Mouse (Mus musculus) spleen, embryonic (tissue): ENCODE results near the gene 1700003F12Rik.

Experiments
- CTCF ChIA-PET: fragments of 350-600 bp; sonication (Branson Sonifier 250); formaldehyde crosslinking; loops from one replicate; lab custom pipeline; 2022; lab: Charles Lee

Gene 1700003F12Rik

GRCm38 (mm10) chr2:154546711-154547110 is at the start of gene 1700003F12Rik:
1700003F12Rik (plus strand) TSS chr2:154547085.
- CTCF ChIA-PET = no interaction called here

DNA sequence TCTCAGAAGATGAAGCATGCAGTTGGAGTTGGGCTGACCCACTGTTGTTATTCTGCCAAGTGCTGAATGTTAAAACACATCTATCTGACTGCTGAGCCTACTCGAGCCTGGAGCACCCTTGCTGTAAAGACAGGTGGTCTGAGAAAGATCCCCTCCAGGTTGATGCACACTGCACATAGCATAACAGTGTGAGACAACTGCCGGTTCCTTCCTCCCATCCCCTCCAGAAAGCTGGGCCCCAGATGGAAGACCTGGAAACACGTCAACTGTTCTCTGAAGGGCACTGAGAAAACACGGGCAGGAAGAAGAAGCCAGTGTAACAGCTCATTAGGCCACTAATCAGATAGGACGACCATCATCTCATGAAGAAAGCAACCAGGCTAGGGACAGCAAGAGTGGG is 48.3 kb upstream of the 1700003F12Rik start:
- CTCF ChIA-PET = no interaction called here

DNA sequence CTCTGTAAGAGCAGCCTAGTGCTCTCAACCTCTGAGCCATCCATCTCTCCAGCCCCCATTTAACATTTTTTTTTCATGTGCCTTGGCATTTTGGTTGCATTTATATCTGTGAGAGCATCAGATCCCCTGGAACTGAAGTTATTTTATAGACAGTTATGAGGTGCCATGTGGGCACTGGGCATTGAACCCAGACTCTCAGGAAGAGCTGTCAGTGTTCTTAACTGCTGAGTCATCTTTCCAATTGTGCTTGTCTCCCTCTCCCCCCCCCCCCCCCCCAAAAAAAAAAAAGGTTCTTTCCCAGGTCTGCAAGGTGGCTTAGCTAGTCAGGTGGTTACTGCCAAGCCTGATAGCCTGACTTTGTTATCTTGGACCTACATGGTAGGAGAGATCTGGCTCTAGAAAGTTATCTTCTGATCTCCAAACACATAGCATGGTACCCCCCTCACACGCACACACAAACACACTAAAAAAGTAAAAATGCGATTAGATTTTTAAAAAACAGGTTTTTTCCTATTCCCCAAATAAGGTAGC is 47.1 kb upstream of the 1700003F12Rik start:
- CTCF ChIA-PET = no interaction called here

DNA sequence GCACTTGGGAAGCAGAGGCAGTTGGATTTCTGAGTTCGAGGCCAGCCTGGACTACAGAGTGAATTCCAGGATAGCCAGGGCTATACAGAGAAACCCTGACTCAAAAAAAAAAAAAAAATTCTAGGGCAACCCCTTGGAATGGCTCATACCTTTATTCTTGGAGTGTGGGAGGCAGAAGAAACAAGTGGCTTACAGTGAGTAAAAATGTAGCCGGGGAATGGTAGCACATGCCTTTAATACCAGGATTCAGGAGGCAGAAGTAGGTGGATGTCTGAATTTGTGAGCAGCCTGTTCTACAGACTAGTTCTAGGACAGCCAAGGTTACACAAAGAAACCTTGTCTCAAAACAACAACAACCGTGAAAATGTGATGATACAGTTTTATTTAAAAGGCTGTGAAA is 46.1 kb upstream of the 1700003F12Rik start:
- CTCF ChIA-PET = no interaction called here

- CTCF ChIA-PET = no interaction called here
Observed at GRCm38 (mm10) chr2:154507076-154507475, 39.8 kb upstream of the 1700003F12Rik start.

DNA sequence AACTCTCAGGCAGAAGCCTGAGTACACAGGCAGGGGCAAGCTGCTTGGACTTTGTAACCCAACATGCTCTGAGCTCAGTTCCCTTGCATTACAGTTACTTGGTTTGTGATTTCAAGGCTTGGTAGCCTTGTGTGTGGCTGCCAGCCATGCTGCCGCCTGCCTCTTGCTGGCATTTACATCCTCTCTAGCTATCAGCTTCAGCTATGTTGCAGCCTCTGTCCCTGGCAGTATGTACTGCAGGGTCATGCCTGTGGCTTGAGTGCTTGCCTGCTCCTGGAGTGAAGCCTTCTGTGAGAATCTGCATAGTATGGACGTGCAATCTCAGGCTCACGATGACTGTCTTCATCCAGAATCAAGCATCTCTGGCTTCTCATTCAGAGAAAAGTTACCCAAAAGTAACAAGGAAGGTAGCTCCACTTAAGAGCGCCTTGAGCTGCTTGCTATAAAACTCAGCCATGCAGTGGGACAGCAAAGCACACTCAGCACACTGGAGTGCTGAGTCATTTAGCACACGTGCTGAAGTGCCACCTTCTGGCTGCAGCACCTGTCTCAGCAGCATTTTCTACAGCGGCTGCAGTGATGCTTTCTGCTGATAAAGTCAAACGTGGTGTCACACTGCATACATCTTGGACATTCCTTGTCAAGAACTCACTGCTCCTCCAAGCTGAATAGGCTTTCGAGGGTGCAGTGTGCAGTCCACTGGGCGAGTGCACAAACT is 39.2 kb upstream of the 1700003F12Rik start:
- CTCF ChIA-PET = no interaction called here

DNA sequence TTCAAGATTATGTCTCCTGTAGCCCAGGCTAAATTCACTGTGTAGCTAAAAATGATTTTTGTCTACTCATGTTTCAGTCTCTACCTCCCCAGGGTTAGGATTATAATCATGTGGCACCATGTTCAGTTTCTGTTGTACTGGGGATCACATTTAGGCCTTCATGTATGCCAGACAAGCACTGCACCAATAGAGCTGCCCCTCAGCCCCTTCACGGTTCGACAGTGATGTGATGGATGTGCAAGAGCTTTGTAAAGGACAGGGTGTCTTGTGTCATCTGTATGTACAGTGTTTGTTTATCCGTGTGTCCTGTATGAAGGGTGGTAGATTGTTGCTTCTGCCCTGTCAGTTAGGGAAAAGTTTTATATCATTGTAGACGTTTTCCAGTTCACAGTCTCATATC is 38.4 kb upstream of the 1700003F12Rik start:
- CTCF ChIA-PET = no interaction called here

GRCm38 (mm10) chr2:154510141-154510540 is 36.7 kb upstream of the 1700003F12Rik start:
- CTCF ChIA-PET = no interaction called here

- CTCF ChIA-PET = no interaction called here
Observed at GRCm38 (mm10) chr2:154516944-154517343, 29.9 kb upstream of the 1700003F12Rik start.

- CTCF ChIA-PET = no interaction called here
Observed at GRCm38 (mm10) chr2:154517424-154517823, 29.5 kb upstream of the 1700003F12Rik start.

DNA sequence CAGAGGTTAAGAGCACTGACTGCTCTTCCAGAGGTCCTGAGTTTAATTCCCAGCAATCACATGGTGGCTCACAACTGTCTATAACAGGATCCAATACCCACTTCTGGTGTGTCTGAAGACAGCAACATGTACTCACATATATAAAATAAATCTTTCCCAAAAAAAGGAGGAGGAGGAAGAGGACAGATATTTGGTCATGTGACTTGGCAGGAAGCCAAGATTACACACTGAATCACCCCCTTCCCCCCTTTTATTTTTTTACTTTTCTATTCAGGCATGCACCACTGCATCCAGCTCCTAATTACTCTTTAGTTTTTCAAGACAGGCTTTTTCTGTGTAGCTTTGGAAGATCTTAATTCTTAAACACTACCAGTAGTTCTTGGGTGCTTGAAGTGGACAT is 25.4 kb upstream of the 1700003F12Rik start:
- CTCF ChIA-PET = no interaction called here

GRCm38 (mm10) chr2:154522334-154522733 is 24.6 kb upstream of the 1700003F12Rik start:
- CTCF ChIA-PET = no interaction called here

DNA sequence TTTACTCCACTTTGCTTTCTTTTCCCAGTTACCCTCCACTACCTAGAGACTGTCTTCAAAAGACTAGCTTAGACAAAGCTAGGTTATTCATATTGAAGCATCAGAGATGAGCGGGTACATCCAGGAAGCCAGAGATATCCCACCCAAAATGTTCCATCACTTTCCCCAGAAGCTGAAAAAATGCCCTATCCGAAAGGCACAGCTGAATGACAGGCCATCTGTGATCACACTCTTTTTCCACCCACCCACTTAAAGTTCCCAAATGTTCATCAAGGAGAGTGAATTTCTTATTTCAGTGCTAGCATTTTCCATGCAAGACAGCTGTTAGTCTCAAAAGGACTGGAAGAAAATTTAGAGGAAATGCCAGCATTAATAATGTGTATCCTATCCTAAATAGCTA is 21.6 kb upstream of the 1700003F12Rik start:
- CTCF ChIA-PET = no interaction called here

GRCm38 (mm10) chr2:154526531-154526930 is 20.4 kb upstream of the 1700003F12Rik start:
- CTCF ChIA-PET = no interaction called here

DNA sequence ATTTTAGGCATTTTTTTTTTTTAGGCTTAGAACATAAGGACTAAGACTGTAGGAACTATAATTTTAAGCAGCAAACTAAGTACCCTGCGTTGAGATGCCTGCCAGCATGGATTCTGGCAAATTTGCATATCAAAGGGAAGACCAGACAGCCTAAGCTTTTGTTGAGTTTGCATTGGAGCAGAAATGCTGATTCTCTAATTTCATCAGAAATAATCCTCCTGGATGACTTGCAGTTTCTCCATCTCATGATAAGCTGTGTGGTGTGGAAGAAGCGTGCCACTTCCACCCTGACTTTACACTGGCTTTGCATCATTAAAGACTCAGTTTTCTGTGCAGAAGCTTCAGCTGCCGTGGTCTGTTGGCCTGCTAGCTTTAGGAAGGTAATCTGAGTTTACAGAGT is 14.0 kb upstream of the 1700003F12Rik start:
- CTCF ChIA-PET = interaction anchor here (0.7 kb wide), 1 partner anchor 316 kb away, joined by 4 read pairs; no protein-coding TSS in a partner anchor

GRCm38 (mm10) chr2:154534704-154535270 is 12.1 kb upstream of the 1700003F12Rik start:
- CTCF ChIA-PET = no interaction called here

DNA sequence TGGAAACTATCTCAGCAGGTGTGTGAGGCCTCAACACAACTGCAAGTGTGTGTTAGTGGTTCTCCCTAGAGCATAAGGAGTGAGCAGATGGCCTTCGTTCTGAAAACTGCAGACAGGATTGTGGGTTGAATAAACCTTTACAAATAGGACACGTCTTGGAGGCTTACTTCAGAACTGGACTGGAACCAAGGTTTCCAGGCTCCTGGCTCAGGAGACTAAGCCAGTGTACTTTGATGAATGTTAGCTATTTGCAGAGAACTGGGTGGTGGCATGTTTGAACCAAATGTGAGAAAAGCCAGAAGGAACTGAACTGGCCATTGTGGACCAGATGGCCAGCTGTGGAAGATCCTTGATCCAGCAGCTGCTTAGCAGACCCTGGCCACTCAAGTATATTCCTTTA is 8.6 kb upstream of the 1700003F12Rik start:
- CTCF ChIA-PET = no interaction called here

GRCm38 (mm10) chr2:154538710-154539109 is 8.2 kb upstream of the 1700003F12Rik start:
- CTCF ChIA-PET = interaction anchor here (0.5 kb wide), 1 partner anchor 105 kb away, joined by 3 read pairs; no protein-coding TSS in a partner anchor

DNA sequence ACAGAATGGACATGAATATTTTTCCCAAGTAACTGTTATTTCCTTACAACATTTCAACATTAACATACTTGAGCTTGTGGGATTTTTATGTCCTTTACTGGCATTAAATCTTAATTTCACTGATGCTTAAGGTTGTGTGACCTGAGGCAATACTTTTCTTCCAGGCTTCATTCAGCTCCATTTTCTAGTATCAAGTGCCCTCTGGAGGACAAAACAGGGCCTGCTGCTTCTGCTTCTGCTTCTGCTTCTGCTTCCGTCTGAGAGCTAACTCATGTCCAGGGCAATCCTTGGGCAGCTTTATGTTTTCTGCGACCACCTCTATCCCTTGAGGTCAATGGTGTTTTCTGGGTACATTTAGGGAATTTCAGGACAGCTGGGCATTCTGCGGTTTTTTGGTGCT is 7.2 kb upstream of the 1700003F12Rik start:
- CTCF ChIA-PET = interaction anchor here (0.6 kb wide), 1 partner anchor 128 kb away, joined by 3 read pairs; no protein-coding TSS in a partner anchor

DNA sequence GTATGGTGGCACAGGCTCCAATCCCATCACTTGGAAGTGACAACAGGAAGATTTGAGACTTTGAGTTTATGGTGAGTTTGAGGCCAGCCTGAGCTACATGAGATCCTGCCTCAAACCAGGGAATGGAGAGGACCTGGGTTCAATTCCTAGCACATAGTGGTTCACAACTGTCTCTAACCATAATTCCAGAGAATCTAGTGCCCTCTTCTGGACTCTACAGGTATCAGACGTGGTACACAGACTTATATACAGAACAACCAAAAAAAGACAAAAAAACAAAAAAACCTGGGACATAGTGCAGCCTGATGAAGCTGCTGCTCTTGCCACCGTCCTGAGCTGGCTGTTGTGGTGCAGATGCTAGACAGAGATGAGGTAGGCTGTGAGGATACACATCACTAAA is 5.3 kb upstream of the 1700003F12Rik start:
- CTCF ChIA-PET = no interaction called here

DNA sequence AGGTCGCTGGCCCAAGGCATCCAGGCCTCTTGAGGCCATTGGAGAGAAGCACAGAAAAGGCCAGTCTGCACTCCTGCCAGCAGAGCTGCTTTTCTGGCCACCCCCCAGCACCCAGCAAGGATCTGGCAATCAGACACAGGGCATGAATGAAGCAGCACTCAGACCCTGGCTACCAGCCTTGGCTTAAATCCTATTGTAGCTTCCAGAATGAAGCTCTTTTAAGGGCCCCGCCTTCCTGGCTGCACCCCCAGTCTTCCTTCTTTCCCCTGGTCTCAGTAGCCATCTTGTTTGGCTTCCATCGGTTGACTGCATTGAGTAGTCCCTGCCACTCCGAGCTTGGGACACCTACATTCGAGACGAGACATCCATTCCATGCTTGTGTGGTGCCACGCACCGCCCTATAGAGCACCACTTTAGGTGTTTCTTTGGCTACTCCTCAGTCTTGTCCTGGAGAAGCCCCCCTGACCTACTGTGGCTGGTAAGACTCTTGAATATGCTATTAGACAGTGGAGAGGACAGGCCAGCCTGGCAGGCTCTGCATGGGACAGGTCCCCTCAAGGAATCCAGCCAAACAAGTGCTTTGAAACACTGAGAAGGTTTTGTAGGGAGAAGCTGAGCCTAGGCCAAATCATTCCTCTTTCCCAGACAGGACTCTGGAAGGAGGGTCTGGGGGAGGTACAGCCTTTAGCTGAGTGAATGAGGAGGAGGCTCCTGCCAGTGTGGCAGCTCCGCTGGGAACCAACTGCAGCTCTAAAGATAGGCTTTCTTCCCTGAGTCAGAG is 3.1 kb upstream of the 1700003F12Rik start:
- CTCF ChIA-PET = no interaction called here

DNA sequence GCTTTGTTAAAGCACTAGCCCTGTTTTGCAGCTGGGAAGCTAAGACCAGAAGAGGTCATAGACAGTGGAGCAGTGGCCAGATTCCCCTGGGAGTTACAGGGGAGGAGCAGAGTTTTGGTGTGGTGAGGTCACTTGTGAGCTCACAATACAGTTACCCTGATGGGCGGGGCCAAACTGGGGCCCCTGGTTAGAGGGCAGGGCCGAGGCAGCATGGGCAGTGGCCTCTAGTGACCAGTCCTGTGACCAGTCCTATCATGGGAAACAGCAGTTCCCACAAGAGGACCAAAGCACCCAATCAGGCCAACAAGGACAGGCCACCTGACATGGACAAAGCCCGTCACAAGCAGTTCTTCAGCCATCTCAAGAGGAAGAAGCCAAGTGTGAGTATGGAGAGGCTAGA is 1.8 kb downstream of the 1700003F12Rik start:
- CTCF ChIA-PET = no interaction called here
